Mouse (Mus musculus) ES-E14 (cell line): ENCODE data around the gene Gng7.

Experiments used
- CHD2 ChIP-seq: IDR thresholded peaks from 2 replicates; pipeline ENCODE4 v1.6.1; 2014; ENCODE audit warnings: mild to moderate bottlenecking, low read depth, low read length, inconsistent platforms
- HCFC1 ChIP-seq: IDR thresholded peaks from 2 replicates; pipeline ENCODE4 v1.6.1; 2012; ENCODE audit warnings: low read length, inconsistent platforms, borderline replicate concordance; ENCODE audit not compliant: insufficient read depth
- MAFK ChIP-seq: IDR thresholded peaks from 2 replicates; pipeline ENCODE4 v1.6.1; 2014; ENCODE audit warnings: mild to moderate bottlenecking, low read depth, low read length, inconsistent platforms; ENCODE audit not compliant: insufficient read depth
- ZC3H11A ChIP-seq: IDR thresholded peaks from 2 replicates; pipeline ENCODE4 v1.6.1; 2012; ENCODE audit warnings: low read depth, mild to moderate bottlenecking, inconsistent platforms, low read length, borderline replicate concordance
- ZNF384 ChIP-seq: IDR thresholded peaks from 2 replicates; pipeline ENCODE4 v1.6.1; 2012; ENCODE audit warnings: low read depth, low read length, inconsistent platforms

DNA sequence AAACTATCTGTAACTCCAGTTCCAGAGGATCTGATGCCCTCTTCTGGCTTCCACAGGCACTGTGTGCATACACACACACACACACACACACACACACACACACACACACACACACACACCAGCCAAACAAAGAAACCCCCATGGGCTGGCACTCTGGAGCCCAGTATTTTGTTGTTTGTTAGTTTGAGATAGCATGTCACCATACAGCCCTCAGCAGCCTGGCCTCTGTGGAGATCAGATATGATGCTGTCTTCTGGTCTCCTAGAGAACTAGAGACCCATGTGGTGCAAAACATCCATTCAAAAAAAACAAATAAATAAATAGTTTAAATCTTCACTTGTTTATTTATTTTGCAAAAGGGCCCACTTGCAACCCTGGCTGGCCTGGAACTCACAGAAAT, 13.5 kb upstream of the Gng7 start:
- TF ChIP-seq CHD2 (no peak), MAFK (no peak), ZNF384 (no peak), HCFC1 (no peak), ZC3H11A (no peak)
